In genomic region chr1:45472751-45473150, GRCm38 (mm10) we compare ENCODE assay signal across 17 mouse cellular contexts. TPM values are rescaled to one million over a fixed set of nuclear protein-coding genes. Genes with fewer than 3 reads are reported as not detected.
DNase-seq lines count a peak whose midpoint lies in the region; ATAC-seq lines count a peak whose summit lies in the region.
"Had no signal": no experiment of that assay in that cellular context is flagged by ENCODE, and none has a peak within 500 bp of the region (broad histone marks: within the 10 kb centered on the region; RNA-seq: fewer than 3 reads in every experiment).

No protein-coding gene starts in this region.

- H3K27me3 ChIP-seq in forebrain, embryonic 16.5 days (replicated peaks; ENCODE audit: control insufficient read depth, insufficient read depth, low read length), result no peaks in the 10 kb centered on the region
- H3K27me3 ChIP-seq: heart, embryonic 13.5 days; lung, embryonic 15.5 days had no signal

- WGBS in forebrain, embryonic 16.5 days, result 56% methylated on average over 4 of the region's 4 CpGs

- H3K27ac ChIP-seq in forebrain, embryonic 16.5 days (ENCODE audit: low read length), result no peak overlapping the region
- H3K27ac ChIP-seq: heart, embryonic 13.5 days; lung, embryonic 15.5 days had no signal

- no peaks in the 10 kb centered on the region for H3K4me1 ChIP-seq in forebrain, embryonic 16.5 days (replicated peaks; ENCODE audit: control insufficient read depth, insufficient read depth, low read length)
- H3K4me1 ChIP-seq: heart, embryonic 13.5 days; lung, embryonic 15.5 days had no signal

- H3K9ac ChIP-seq in forebrain, embryonic 16.5 days (replicated peaks; ENCODE audit: low read depth, low read length), result no peak overlapping the region
- H3K9ac ChIP-seq: heart, embryonic 13.5 days; lung, embryonic 15.5 days had no signal

- ATAC-seq in forebrain, embryonic 16.5 days, result no peak

- H3K9me3 ChIP-seq in forebrain, embryonic 16.5 days (ENCODE audit: control insufficient read depth, low read length), result no peaks in the 10 kb centered on the region
- H3K9me3 ChIP-seq: G1E; heart, embryonic 13.5 days; lung, embryonic 15.5 days had no signal

- H3K4me2 ChIP-seq in forebrain, embryonic 16.5 days (ENCODE audit: low read length), result no peak overlapping the region
- H3K4me2 ChIP-seq: heart, embryonic 13.5 days; liver, embryonic 11.5 days; lung, embryonic 15.5 days had no signal

- no peak overlapping the region for H3K4me3 ChIP-seq in forebrain, embryonic 16.5 days (replicated peaks; ENCODE audit: low read length)
- H3K4me3 ChIP-seq: heart, embryonic 13.5 days; lung, embryonic 15.5 days had no signal

- DNase-seq in gastrocnemius, adult 18-20 months (ENCODE audit: low spot score), result peak; percentile 24
- no peak for DNase-seq in gastrocnemius, postnatal 4 days (ENCODE audit: low spot score in 2 of 2)
- peak; percentile 86 for DNase-seq in brain, adult 2 months (ENCODE audit: low read depth, low spot score)
- peak; percentile 23 to 56 for DNase-seq in layer of hippocampus, adult 8-10 months (ENCODE audit: low spot score in 2 of 2)
- DNase-seq in right cerebral cortex, adult 2 months (ENCODE audit: low spot score in 2 of 2), result peak; percentile 50 to 56
- DNase-seq in testis, postnatal 14 days (ENCODE audit: low spot score), result no peak
- DNase-seq in kidney, postnatal 25 days, result no peak
- DNase-seq: adrenal gland, postnatal 10 days; cerebellum, adult 9-10 months; midbrain, embryonic 14.5 days had no signal

- no peaks in the 10 kb centered on the region for H3K36me3 ChIP-seq in forebrain, embryonic 16.5 days (ENCODE audit: control insufficient read depth, insufficient read depth)
- H3K36me3 ChIP-seq: G1E; lung, embryonic 15.5 days had no signal

RNA-seq across cellular contexts. Expression of gene Col5a2, which starts 30.3 kb away (rescaled TPM):
- 1 to 10 TPM; 8.7 to 9.2 TPM for total RNA-seq in gastrocnemius, adult 18-20 months (2021)
- total RNA-seq in gastrocnemius, postnatal 4 days (2021), result 100 to 1,000 TPM; 369 to 375 TPM
- 1 to 10 TPM; 6.6 to 8.8 (median 7.7) TPM for total RNA-seq in layer of hippocampus, adult 8-10 months (2022)
- 8.6 and 12.4 TPM in 2 replicates for polyA plus RNA-seq in forebrain, embryonic 16.5 days (2015; fragmentation: Nextera tagmentation; extraction: Ambion mirVana)
- total RNA-seq: hematopoietic stem cell, adult 5-6 weeks; megakaryocyte progenitor cell, adult 5-6 weeks had no signal
- polyA plus RNA-seq: G1E had no signal

Comparison
In these comparisons a context has a peak if more than half of its experiments do, and no peak if none do; other contexts are left out.
1. DNase-seq: peak in gastrocnemius, adult 18-20 months (single experiment), brain, adult 2 months (single experiment), layer of hippocampus, adult 8-10 months (2 of 2) and right cerebral cortex, adult 2 months (2 of 2); none in gastrocnemius, postnatal 4 days (0 of 2), testis, postnatal 14 days (single experiment) and kidney, postnatal 25 days (0 of 2).
2. RNA of gene Col5a2, which starts 30.3 kb away (total RNA-seq): 369 to 375 TPM in gastrocnemius, postnatal 4 days; 8.7 to 9.2 TPM in gastrocnemius, adult 18-20 months and 6.6 to 8.8 TPM in layer of hippocampus, adult 8-10 months; every median in the first group is over 10 times any median in the second.